ENCODE assay signal across 8 mouse cellular contexts in genomic region chr4:101656956-101657570, GRCm38 (mm10). TPM values are rescaled to one million over a fixed set of nuclear protein-coding genes. Genes with fewer than 3 reads are reported as not detected.
DNase-seq lines count a peak whose midpoint lies in the region; ATAC-seq lines count a peak whose summit lies in the region.

No protein-coding gene starts in this region.

- no peaks in the 10 kb centered on the region for H3K27me3 ChIP-seq in heart, embryonic 10.5 days (ENCODE audit: insufficient read depth, poor library complexity, severe bottlenecking)

- peak; percentile 30 for DNase-seq in heart, adult 11 months
- DNase-seq in heart, embryonic 10.5 days (ENCODE audit: low spot score), result no peak
- DNase-seq in CD4-positive helper T cell, adult 2 months (ENCODE audit: low read depth, low spot score), result peak; percentile 41
- peak; percentile 45 for DNase-seq in c-Kit-negative CD71-positive TER-119-positive erythroid progenitor cells, embryonic 14.5 days (ENCODE audit: low read depth, low spot score)
- no peak for DNase-seq in kidney, adult 11 months
- DNase-seq in adrenal gland, adult 18-20 months (ENCODE audit: low spot score in 2 of 2), result no peak
- DNase-seq in spleen, postnatal 36 days (ENCODE audit: low spot score in 2 of 2), result no peak

- H3K9me3 ChIP-seq in heart, embryonic 10.5 days, result no peaks in the 10 kb centered on the region

- peak; percentile 50 for ATAC-seq in megakaryocyte, adult 5-6 weeks (ENCODE audit: poor library complexity, severe bottlenecking)

- H3K36me3 ChIP-seq in heart, embryonic 10.5 days, result peaks cover 36% of the 10 kb centered on the region

- 36% methylated on average over 6 of the region's 6 CpGs for WGBS in heart, embryonic 10.5 days

- H3K27ac ChIP-seq in heart, embryonic 10.5 days, result no peak overlapping the region

- H3K4me1 ChIP-seq in heart, embryonic 10.5 days, result no peaks in the 10 kb centered on the region

- H3K4me3 ChIP-seq in heart, embryonic 10.5 days, result no peak overlapping the region

RNA-seq across cellular contexts. Expression of gene Leprot, which starts 9.5 kb away (rescaled TPM):
- 75.2 and 75.9 TPM in 2 replicates for polyA plus RNA-seq in heart, embryonic 10.5 days (2016; fragmentation: Nextera tagmentation; extraction: Ambion mirVana)
- 67.5 and 69.0 TPM in 2 replicates for total RNA-seq in megakaryocyte, adult 5-6 weeks (2015)
- total RNA-seq in megakaryocyte, adult 5-6 weeks (2017), result 105 and 107 TPM in 2 replicates
- total RNA-seq in adrenal gland, adult 18-20 months (2021), result 10 to 100 TPM; 45.0 to 74.5 TPM

Comparison
In these comparisons a context has a peak if more than half of its experiments do, and no peak if none do; other contexts are left out.
1. DNase-seq: peak in heart, adult 11 months (single experiment), CD4-positive helper T cell, adult 2 months (single experiment) and c-Kit-negative CD71-positive TER-119-positive erythroid progenitor cells, embryonic 14.5 days (single experiment); none in heart, embryonic 10.5 days (single experiment), kidney, adult 11 months (single experiment), adrenal gland, adult 18-20 months (0 of 2) and spleen, postnatal 36 days (0 of 2).